Mouse (Mus musculus) embryonic fibroblast, embryonic 13.5 days (primary cell): ENCODE data around the gene Gm20661. TPM values are rescaled to one million over a fixed set of nuclear protein-coding genes. Genes with fewer than 3 reads are reported as not detected.

Source experiments
- H3K27ac ChIP-seq: 2 replicates; pipeline ENCODE4 v1.5.1; 2012; ENCODE audit warnings: low read length, control low read depth, inconsistent platforms; ENCODE audit not compliant: insufficient read depth
- H3K4me1 ChIP-seq: 2 replicates; pipeline ENCODE4 v1.6.1; 2011; ENCODE audit warnings: low read length; ENCODE audit not compliant: control insufficient read depth, insufficient read depth
- H3K4me3 ChIP-seq: 2 replicates; pipeline ENCODE4 v1.5.1; 2011; ENCODE audit warnings: mild to moderate bottlenecking, control low read depth, low read length; ENCODE audit not compliant: insufficient read depth
- CTCF ChIP-seq: IDR thresholded peaks from 2 replicates; pipeline ENCODE4 v1.5.1; 2011; ENCODE audit warnings: mild to moderate bottlenecking, control low read depth, low read length, moderate library complexity, borderline replicate concordance; ENCODE audit not compliant: insufficient read depth
- POLR2A ChIP-seq: IDR thresholded peaks from 2 replicates; pipeline ENCODE4 v1.6.1; 2011; ENCODE audit warnings: low read depth, mild to moderate bottlenecking, control low read depth, low read length, moderate library complexity
- polyA plus RNA-seq: library from polyadenylated mRNA; stranded (reverse); fragments of >200 nt; gene quantifications from 2 replicates; pipeline ENCODE4 v1.2.4, GENCODE M21; 2011; ENCODE audit warnings: low read depth; ENCODE audit not compliant: missing spikeins, insufficient read length

Gm20661 gene
- polyA plus RNA-seq, 1 experiment = 1.2 TPM

- TF ChIP-seq CTCF = no peak
- TF ChIP-seq POLR2A = no peak
- no peak overlapping the region for H3K4me3 ChIP-seq
- H3K27ac ChIP-seq = no peak overlapping the region
- no peaks in the 10 kb centered on the region for H3K4me1 ChIP-seq
These were observed 40.4 kb downstream of the Gm20661 start for GRCm38 (mm10) chr9:108023216-108023615.

DNA sequence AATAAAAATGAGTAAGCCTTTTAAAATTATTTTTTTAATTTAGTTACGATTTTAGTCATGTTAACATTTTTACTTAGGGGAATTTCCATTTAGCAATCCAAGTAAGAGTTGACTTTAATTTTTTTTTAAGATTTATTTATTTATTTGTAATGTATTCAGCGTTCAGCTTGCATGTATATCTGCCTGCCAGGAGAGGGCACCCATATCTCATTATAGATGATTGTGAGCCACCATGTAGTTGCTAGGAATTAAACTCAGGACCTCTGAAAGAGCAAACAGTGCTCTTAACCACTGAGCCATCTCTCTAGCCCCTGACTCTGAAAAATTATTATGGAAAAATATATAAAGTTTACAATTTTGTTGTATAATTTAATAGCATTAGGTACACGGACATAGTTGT, 43.7 kb downstream of the Gm20661 start:
- Histone ChIP-seq H3K27ac (no peak overlapping the region), H3K4me1 (no peaks in the 10 kb centered on the region), H3K4me3 (no peak overlapping the region)
- no peak for TF ChIP-seq CTCF

DNA sequence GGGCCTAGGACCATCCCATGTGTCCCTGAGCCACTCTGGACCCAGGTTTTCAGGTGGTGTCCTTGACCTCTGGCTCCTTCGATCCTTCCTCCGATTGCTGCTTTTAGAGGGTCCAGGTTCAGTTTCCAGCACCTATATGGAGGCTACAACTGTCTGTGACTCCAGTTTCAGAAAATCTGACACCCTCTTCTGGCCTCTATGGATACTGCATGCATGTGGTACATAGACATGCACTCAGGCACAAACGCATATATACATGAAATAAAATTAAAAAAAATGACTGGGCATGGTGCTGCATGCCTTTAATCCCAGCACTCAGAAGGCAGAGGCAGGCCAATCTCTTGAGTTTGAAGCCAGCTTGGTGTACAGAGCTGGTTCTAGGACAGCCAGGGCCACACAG, 45.0 kb downstream of the Gm20661 start:
- Histone ChIP-seq H3K4me3 (no peak overlapping the region), H3K4me1 (no peaks in the 10 kb centered on the region), H3K27ac (no peak overlapping the region)
- TF ChIP-seq CTCF (no peak), POLR2A (no peak)

DNA sequence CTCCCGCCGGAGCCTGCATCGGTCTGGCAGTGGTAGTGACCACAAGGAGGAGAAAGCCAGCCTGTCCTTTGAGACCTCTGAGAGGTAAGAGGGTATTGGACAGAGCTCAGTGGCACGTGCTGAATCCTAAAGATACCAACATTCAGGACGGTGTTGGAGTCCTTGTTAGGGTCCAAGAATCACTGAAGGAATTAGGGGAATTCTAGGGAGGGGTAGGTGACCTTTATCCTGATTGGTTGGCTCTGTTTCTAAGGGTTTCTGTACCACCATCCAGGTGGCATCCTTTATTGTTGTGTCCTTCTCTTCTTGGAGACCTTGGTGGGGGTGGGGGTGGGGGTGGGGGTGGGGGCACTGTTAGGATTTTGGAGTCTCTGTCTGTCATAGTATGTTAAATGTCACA, 49.3 kb downstream of the Gm20661 start:
- Histone ChIP-seq H3K4me3 (no peak overlapping the region), H3K27ac (no peak overlapping the region), H3K4me1 (no peaks in the 10 kb centered on the region)
- no peak for TF ChIP-seq CTCF
- no peak for TF ChIP-seq POLR2A

DNA sequence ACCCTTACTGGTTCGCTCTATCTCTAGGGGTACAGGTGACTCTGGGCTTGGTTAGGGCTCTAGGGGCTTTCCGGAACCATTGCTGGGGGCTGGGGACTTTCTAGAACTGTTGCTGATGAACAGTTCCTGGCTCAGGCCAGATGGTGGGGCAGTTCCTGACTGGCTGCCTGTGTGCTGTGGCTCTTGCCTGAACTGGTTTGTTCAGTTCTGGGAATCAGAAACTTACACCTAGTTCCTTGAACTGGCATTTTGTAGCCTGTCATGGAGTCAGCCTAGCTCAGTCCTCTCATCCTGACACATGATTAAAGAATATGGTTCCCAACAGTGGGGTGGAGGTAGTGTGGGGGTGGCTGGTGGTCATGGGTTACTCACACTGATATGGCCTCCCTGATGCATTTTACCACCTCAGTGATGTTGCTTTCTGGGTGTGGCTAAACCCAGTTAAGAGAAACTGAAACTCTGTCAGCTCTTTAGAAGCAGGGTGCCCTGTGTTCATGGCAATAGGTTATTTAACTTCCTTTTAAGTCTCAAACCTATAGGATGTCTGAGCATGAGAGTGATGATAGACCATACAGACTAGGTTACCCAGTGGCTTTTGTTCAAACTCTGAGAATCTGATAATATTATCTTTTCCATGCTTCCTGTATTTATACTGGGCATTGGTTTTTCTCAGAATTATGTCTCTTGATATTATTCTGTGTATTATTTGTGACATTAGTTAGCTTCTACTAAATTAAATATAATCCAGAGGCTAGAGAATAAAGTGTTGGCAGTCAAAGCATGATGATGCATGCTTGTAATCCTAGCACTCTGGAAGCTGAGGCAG, 52.7 kb downstream of the Gm20661 start:
- no peak for TF ChIP-seq CTCF
- TF ChIP-seq POLR2A = no peak
- Histone ChIP-seq H3K4me3 (no peak overlapping the region), H3K4me1 (no peaks in the 10 kb centered on the region), H3K27ac (no peak overlapping the region)

Other genes starting within 250 kb of the Gm20661 start
- gene Rbm5, start 212.1 kb upstream of the Gm20661 start, polyA plus RNA-seq = 199 and 248 TPM in 2 replicates
- gene Rbm6, start 109.8 kb upstream of the Gm20661 start, polyA plus RNA-seq = 83.3 and 87.1 TPM in 2 replicates
- 6.4 and 8.7 TPM in 2 replicates for gene Mon1a, start 94.9 kb upstream of the Gm20661 start, polyA plus RNA-seq
- 0.61 and 1.6 TPM in 2 replicates for gene Mst1r, start 76.2 kb upstream of the Gm20661 start, polyA plus RNA-seq
- gene Actl11, start 54.6 kb upstream of the Gm20661 start, polyA plus RNA-seq = not detected in 2 replicates
- not detected in 2 replicates for gene Camkv, start 47.4 kb upstream of the Gm20661 start, polyA plus RNA-seq
- 11.1 and 13.5 TPM in 2 replicates for gene Traip, start 32.9 kb upstream of the Gm20661 start, polyA plus RNA-seq
- gene Uba7, start 7.6 kb upstream of the Gm20661 start, polyA plus RNA-seq = 18.8 and 27.3 TPM in 2 replicates
- gene Inka1, start 2.8 kb downstream of the Gm20661 start, polyA plus RNA-seq = 15.0 and 21.0 TPM in 2 replicates
- 2.1 and 4.0 TPM in 2 replicates for gene Cdhr4, start 9.4 kb downstream of the Gm20661 start, polyA plus RNA-seq
- not detected in 2 replicates for gene Gm20662, start 13.3 kb downstream of the Gm20661 start, polyA plus RNA-seq
- gene Ip6k1, start 19.4 kb downstream of the Gm20661 start, polyA plus RNA-seq = 54.9 and 57.9 TPM in 2 replicates
- gene Gmppb, start 66.2 kb downstream of the Gm20661 start, polyA plus RNA-seq = 32.3 and 33.5 TPM in 2 replicates
- 3.0 and 3.4 TPM in 2 replicates for gene Amigo3, start 70.1 kb downstream of the Gm20661 start, polyA plus RNA-seq
- not detected in 2 replicates for gene Mst1, start 97.4 kb downstream of the Gm20661 start, polyA plus RNA-seq
- 26.4 and 31.4 TPM in 2 replicates for gene Rnf123, start 100.3 kb downstream of the Gm20661 start, polyA plus RNA-seq
- 53.4 and 63.9 TPM in 2 replicates for gene Apeh, start 111.5 kb downstream of the Gm20661 start, polyA plus RNA-seq
- gene Bsn, start 207.3 kb downstream of the Gm20661 start, polyA plus RNA-seq = 0.08 and 0.25 TPM in 2 replicates